Mouse (Mus musculus) liver, adult 2 months (tissue): Measurements from ENCODE around the gene Elf2.

Experiments
- CTCF ChIP-seq: fragments of 200-500 bp; IDR thresholded peaks from 2 replicates; pipeline ENCODE4 v1.5.1; 2011; ENCODE audit warnings: low read depth, low read length, control low read depth
- POLR2A ChIP-seq: fragments of 200-500 bp; IDR thresholded peaks from 2 replicates; pipeline ENCODE4 v1.6.1; 2011; ENCODE audit warnings: low read length, control low read depth; ENCODE audit not compliant: insufficient read depth; ENCODE audit errors: extremely low read depth

- TF ChIP-seq CTCF (no peak), POLR2A (no peak)
Measured at GRCm38 (mm10) chr3:51321141-51321540, 19.3 kb downstream of the Elf2 start.
